Mouse (Mus musculus): ENCODE measurements around the gene Npm3.

Npm3 gene

GRCm38 (mm10) chr19:45740233-45740632, 9.2 kb downstream of the Npm3 start:
- in situ Hi-C loops (cut with MboI; ENCODE audit: low pct_unique_long_range_greater_than_20kb in 1 of 2, low sequenced_read_pairs in 2 of 2, unreplicated experiment in 1 of 2): loop anchor here (10.0 to 25.0 kb wide), 4 partner anchors 165 to 1003 kb away; partner anchors contain the start of gene Lbx1 (in 1 of the 2)

- in situ Hi-C loops (cut with MboI; ENCODE audit: low pct_unique_long_range_greater_than_20kb in 1 of 2, low sequenced_read_pairs in 2 of 2, unreplicated experiment in 1 of 2): loop anchor here in 1 of 2 experiments (10.0 to 25.0 kb wide), 2 partner anchors 584 to 1001 kb away; partner anchors contain the start of gene Tlx1
Measured at GRCm38 (mm10) chr19:45738521-45738920, 10.9 kb downstream of the Npm3 start.

- in situ Hi-C loops (cut with MboI; ENCODE audit: low pct_unique_long_range_greater_than_20kb in 1 of 2, low sequenced_read_pairs in 2 of 2, unreplicated experiment in 1 of 2): loop anchor here in 1 of 2 experiments (10.0 to 25.0 kb wide), 2 partner anchors 583 to 1001 kb away; partner anchors contain the start of gene Tlx1
Measured at GRCm38 (mm10) chr19:45737846-45738484, 11.4 kb downstream of the Npm3 start.

- in situ Hi-C loops (cut with MboI; ENCODE audit: low pct_unique_long_range_greater_than_20kb in 1 of 2, low sequenced_read_pairs in 2 of 2, unreplicated experiment in 1 of 2): loop anchor here in 1 of 2 experiments (10.0 to 25.0 kb wide), 2 partner anchors 583 to 1000 kb away; partner anchors contain the start of gene Tlx1
Measured at GRCm38 (mm10) chr19:45737208-45737845, 12.1 kb downstream of the Npm3 start.

GRCm38 (mm10) chr19:45736855-45737207, 12.6 kb downstream of the Npm3 start:
- in situ Hi-C loops (cut with MboI; ENCODE audit: low pct_unique_long_range_greater_than_20kb in 1 of 2, low sequenced_read_pairs in 2 of 2, unreplicated experiment in 1 of 2): loop anchor here in 1 of 2 experiments (10.0 to 25.0 kb wide), 2 partner anchors 582 to 1000 kb away; partner anchors contain the start of gene Tlx1

GRCm38 (mm10) chr19:45736241-45736640, 13.2 kb downstream of the Npm3 start:
- in situ Hi-C loops (cut with MboI; ENCODE audit: low pct_unique_long_range_greater_than_20kb in 1 of 2, low sequenced_read_pairs in 2 of 2, unreplicated experiment in 1 of 2): loop anchor here in 1 of 2 experiments (10.0 to 25.0 kb wide), 2 partner anchors 581 to 999 kb away; partner anchors contain the start of gene Tlx1

- in situ Hi-C loops (cut with MboI; ENCODE audit: low pct_unique_long_range_greater_than_20kb in 1 of 2, low sequenced_read_pairs in 2 of 2, unreplicated experiment in 1 of 2): loop anchor here in 1 of 2 experiments (10.0 to 25.0 kb wide), 2 partner anchors 580 to 997 kb away; partner anchors contain the start of gene Tlx1
Measured at GRCm38 (mm10) chr19:45734762-45735161, 14.6 kb downstream of the Npm3 start.

- in situ Hi-C loops (cut with MboI; ENCODE audit: low pct_unique_long_range_greater_than_20kb in 1 of 2, low sequenced_read_pairs in 2 of 2, unreplicated experiment in 1 of 2): loop anchor here in 1 of 2 experiments (10.0 to 25.0 kb wide), 2 partner anchors 579 to 997 kb away; partner anchors contain the start of gene Tlx1
Measured at GRCm38 (mm10) chr19:45734191-45734590, 15.2 kb downstream of the Npm3 start.

- in situ Hi-C loops (cut with MboI; ENCODE audit: low pct_unique_long_range_greater_than_20kb in 1 of 2, low sequenced_read_pairs in 2 of 2, unreplicated experiment in 1 of 2): loop anchor here in 1 of 2 experiments (10.0 to 25.0 kb wide), 2 partner anchors 579 to 996 kb away; partner anchors contain the start of gene Tlx1
Measured at GRCm38 (mm10) chr19:45733564-45733963, 15.8 kb downstream of the Npm3 start.

- in situ Hi-C loops (cut with MboI; ENCODE audit: low pct_unique_long_range_greater_than_20kb in 1 of 2, low sequenced_read_pairs in 2 of 2, unreplicated experiment in 1 of 2): loop anchor here in 1 of 2 experiments (10.0 to 25.0 kb wide), 2 partner anchors 577 to 994 kb away; partner anchors contain the start of gene Tlx1
Measured at GRCm38 (mm10) chr19:45731658-45732057, 17.7 kb downstream of the Npm3 start.

- in situ Hi-C loops (cut with MboI; ENCODE audit: low pct_unique_long_range_greater_than_20kb in 1 of 2, low sequenced_read_pairs in 2 of 2, unreplicated experiment in 1 of 2): loop anchor here in 1 of 2 experiments (10.0 to 25.0 kb wide), 2 partner anchors 575 to 993 kb away; partner anchors contain the start of gene Tlx1
Measured at GRCm38 (mm10) chr19:45730042-45730441, 19.3 kb downstream of the Npm3 start.

- in situ Hi-C loops (cut with MboI; ENCODE audit: low pct_unique_long_range_greater_than_20kb in 1 of 2, low sequenced_read_pairs in 2 of 2, unreplicated experiment in 1 of 2): loop anchor here in 1 of 2 experiments (25.0 kb wide), 1 partner anchor 990 kb away; no protein-coding TSS in a partner anchor
Measured at GRCm38 (mm10) chr19:45727231-45727630, 22.2 kb downstream of the Npm3 start.

- in situ Hi-C loops (cut with MboI; ENCODE audit: low pct_unique_long_range_greater_than_20kb in 1 of 2, low sequenced_read_pairs in 2 of 2, unreplicated experiment in 1 of 2): loop anchor here in 1 of 2 experiments (25.0 kb wide), 1 partner anchor 988 kb away; no protein-coding TSS in a partner anchor
Measured at GRCm38 (mm10) chr19:45725677-45726277, 23.6 kb downstream of the Npm3 start.

- in situ Hi-C loops (cut with MboI; ENCODE audit: low pct_unique_long_range_greater_than_20kb in 1 of 2, low sequenced_read_pairs in 2 of 2, unreplicated experiment in 1 of 2): no loop called here
Measured at GRCm38 (mm10) chr19:45722188-45722587, 27.2 kb downstream of the Npm3 start.

GRCm38 (mm10) chr19:45718286-45718685, 31.1 kb downstream of the Npm3 start:
- in situ Hi-C loops (cut with MboI; ENCODE audit: low pct_unique_long_range_greater_than_20kb in 1 of 2, low sequenced_read_pairs in 2 of 2, unreplicated experiment in 1 of 2): no loop called here

- in situ Hi-C loops (cut with MboI; ENCODE audit: low pct_unique_long_range_greater_than_20kb in 1 of 2, low sequenced_read_pairs in 2 of 2, unreplicated experiment in 1 of 2): no loop called here
Measured at GRCm38 (mm10) chr19:45717493-45718220, 31.7 kb downstream of the Npm3 start.

- in situ Hi-C loops (cut with MboI; ENCODE audit: low pct_unique_long_range_greater_than_20kb in 1 of 2, low sequenced_read_pairs in 2 of 2, unreplicated experiment in 1 of 2): no loop called here
Measured at GRCm38 (mm10) chr19:45708704-45709103, 40.7 kb downstream of the Npm3 start.
